Mouse (Mus musculus) liver (tissue): ENCODE measurements around the gene Calhm5.
A peak's percentile ranks its signal among the peaks of the same experiment; 100 is the strongest.

Source experiments
- DNase-seq: peaks from one replicate; pipeline ENCODE4 v3.0.0-alpha.2; 2020; ENCODE audit warnings: mixed read lengths

The Calhm5 gene

DNA sequence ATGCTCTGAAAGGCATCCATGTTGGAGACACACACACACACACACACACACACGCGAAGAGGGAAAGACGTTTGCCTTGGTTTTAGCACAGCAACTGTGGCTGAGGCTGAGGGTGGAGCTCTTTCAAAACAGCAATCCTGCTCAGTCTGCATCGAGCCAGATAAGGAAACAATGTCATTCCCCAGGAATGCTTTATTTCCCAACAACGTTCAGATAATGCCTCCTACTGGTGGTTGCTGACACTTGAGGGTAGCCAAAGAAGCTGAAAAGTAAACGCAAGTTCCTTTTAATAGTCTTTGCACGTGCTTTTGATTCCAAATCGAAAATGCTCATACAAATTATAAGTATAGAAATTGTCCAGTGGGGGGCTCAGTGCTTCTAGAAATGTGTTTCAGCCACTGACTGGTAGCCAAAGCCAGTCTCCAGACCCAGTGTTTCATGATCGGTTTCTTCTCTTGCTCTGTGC is at the start of gene Calhm5:
Gene Calhm5 (minus strand): TSS at position 102 of the 466 bp plus-strand sequence.
- peak; percentile 8 for DNase-seq

DNA sequence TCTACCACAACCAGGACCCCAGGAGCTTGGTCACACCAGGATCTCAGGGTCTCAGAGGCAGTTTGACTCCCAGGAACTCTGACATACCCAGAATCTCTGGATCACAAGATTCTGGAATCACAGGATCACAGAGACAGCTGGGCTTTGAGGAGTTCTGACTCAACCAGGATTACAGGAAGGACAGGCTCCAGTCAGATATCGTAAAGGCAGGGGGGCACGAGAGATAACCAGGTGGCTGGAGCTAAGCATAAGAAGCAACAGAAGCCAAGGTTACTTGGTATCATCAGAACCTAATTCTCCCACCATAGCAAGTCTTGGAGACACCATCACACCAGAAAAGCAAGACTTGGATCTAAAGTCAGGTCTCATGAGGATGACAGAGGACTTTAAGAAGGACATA is 45.4 kb upstream of the Calhm5 start:
- no peak for DNase-seq

DNA sequence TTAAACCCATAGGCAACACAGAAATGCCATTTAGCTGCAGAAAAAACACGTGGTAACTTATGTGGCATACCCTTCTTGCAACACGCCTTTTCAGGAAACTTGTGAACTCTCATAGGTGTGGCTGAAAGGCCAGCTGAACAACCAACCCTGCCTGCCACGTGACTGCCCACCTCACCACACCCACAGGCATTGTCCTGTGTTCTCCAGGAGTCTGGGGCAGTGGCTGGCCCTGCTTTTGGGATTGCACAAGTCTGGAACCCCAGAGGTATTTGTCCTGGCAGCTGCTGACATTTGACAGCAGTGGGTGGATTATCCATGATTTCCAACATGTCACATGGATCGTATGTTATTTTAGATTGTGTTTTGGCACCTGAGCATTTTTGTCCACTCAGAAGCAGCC is 43.4 kb upstream of the Calhm5 start:
- DNase-seq = no peak

DNA sequence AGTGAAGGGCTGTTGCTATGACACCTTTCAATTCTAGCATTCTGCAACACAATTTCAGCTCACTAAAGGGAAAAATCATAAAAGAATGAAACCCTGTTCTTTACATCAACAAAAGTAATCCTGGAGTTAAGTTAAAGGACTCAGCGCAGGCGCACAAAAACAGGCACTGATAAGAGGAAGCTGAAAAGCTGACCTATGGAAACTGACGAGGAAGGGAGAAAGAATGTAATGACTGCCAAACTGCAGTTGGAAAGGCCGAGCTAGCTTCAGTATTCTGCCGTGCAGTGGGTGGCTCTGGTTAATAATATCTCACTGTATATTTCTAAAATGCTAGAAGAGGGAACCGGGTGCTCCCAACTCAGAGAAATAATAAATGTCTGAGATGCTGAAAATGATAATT is 41.7 kb upstream of the Calhm5 start:
- DNase-seq = no peak

DNA sequence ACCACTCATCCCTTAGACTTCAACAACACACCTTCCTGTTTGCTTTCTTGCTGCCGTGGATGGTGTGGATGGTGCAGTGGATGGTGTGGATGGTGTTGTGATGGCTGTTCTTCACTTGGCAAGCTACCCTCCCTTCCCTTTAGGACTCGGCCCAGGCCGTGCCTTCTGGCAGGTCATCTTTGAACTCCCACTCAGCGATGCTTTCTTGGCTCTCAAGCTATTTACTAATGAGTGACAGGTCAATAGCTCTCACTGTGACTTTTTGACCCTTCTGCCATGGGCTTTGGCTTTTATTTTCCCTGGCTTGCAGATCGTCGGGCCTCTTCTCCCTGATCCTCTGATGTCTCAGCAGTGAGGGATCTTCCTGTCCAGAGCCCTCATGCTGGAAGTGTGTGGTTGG is 40.1 kb upstream of the Calhm5 start:
- no peak for DNase-seq

DNA sequence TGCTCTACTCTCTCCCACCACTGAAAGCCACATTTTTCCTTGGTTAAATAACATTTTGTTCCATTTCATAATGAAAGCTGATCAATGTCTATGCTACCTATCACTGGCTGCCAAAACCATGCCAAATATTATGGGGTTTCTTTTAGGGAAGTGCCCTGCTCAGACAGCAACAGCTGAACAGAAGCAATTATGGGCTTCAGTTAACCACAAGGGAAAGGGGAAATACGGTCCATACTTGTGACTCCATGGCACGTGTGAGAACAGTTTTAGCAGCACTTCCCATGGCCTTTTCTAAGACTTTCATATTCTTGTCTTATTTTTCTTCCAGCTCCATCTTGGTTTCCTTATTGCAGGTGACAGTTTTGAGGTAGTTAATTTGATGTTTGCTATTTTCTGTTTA is 35.0 kb upstream of the Calhm5 start:
- DNase-seq = no peak

DNA sequence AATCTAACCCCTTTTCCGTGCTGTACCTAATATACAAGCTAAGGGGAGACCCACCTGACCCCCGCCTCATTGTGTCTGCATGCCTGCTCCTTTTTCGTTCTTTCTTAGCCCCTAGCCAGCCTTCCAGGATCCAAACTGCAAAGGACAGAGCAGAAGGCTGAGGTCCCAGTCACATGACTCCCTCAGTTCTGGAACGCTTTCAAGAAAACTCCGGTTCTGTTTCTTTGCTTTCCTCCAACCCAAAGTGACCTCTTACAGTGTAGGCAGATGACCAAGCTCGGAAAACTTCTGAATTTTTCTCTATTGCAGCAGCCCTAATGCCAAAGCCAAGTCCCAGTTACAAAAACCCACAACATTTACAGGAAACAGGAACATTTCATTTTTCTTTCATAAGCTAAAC is 32.1 kb upstream of the Calhm5 start:
- no peak for DNase-seq

DNA sequence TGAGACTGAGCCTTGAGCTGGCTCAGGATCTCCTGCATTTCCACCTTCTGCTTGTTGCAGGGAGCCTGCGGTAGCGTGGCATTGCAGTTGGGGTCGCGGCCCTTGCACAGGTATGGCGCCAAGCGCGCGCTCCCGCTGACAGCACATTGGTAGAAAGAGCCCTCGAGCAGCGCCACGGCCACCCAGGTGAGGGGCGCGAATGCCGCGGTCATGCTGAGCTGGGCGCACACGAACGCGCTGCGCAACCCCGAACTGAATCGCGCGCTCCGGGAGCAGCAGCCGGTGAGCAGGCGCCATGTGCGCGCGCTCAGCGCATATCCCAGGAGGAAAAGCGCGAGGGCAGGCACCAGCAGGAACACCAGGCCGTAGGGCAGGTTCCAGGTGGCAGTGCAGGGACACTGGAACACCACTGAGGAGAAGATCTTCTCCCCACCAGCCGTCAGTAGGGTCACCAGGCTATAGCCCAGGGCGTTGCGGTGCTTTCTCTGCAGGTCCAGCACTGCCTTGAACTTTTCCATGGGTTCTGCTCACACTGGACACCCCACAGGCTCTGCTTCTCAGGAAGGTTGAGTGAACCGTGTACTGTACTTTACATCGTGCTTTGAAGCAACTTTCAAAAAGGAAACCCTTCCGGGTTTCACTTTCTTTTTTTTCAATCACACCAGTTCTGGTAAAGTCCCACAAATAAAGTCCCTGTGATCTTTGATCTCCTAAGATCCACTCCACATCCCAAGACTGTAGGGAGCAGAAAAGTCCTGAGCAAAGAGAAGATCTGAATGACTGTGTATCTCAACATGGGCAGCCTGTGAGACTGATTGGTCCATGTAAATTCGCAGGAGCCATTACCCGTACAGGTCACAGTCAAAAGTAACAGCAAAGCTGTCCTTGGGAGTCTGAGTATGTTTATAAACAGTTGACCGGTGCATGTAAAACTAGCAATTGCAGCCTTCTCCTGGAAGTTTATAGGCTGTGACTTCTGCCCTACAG is 31.4 kb upstream of the Calhm5 start, which contains the start of gene Calhm6:
Gene Calhm6 (minus strand): TSS at position 593 of the 987 bp plus-strand sequence.
- peak; percentile 24 for DNase-seq

DNA sequence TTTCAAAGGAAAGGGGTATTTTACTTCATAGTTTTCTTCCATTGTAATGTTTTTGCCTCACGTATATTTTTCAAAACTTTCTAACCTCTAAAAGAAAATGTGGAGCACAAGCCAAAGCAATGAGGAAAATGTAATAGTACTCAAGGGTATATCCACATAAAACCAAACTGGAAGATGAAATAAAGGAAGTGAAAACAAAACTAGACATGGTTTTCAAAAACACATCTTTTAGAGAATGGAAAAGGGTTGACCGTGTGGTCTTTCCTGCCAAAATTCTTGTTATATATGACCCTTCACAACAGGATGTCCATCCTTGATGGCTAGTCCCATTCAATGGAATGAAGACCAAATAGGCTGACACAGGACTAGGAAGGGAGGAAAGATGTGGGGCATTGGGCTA is 22.1 kb upstream of the Calhm5 start:
- DNase-seq = no peak

DNA sequence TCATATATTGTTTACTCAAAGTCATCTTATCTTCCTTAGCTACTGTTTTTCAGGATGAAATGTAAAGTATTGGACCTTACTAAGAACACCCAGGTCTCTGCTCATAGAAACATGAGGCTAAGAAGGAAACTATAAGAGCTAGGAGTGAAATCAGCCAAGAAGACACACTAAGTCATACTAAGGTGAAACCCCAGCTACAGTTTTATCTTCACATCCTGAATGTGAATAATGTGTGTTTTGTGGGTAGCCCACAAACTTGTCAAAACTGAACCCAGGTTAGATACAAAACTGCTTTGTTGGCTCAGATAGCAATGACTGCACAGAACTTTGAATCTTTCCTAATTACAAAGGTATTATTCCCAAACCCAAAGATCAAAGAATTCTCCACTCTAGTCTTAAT is 21.5 kb upstream of the Calhm5 start:
- DNase-seq = no peak

DNA sequence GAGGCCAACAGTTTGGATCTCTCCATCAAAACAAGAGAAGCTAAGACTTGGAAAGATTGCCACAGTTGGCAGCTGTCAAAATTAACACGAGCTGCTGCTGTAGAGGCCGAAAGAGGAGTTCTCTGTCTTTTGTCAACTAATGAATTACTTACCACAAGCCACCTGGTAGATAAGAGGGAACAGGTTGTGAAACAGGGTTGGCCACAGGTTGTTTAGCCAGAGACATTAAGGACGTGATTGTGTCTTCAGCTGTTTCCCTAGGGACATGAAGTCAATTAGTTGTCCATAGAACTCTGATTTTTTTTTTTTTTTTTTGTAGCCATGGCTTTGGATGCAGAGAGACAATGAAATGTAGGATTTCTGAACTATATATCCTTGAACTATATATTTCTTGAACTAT is 20.8 kb upstream of the Calhm5 start:
- DNase-seq = no peak

DNA sequence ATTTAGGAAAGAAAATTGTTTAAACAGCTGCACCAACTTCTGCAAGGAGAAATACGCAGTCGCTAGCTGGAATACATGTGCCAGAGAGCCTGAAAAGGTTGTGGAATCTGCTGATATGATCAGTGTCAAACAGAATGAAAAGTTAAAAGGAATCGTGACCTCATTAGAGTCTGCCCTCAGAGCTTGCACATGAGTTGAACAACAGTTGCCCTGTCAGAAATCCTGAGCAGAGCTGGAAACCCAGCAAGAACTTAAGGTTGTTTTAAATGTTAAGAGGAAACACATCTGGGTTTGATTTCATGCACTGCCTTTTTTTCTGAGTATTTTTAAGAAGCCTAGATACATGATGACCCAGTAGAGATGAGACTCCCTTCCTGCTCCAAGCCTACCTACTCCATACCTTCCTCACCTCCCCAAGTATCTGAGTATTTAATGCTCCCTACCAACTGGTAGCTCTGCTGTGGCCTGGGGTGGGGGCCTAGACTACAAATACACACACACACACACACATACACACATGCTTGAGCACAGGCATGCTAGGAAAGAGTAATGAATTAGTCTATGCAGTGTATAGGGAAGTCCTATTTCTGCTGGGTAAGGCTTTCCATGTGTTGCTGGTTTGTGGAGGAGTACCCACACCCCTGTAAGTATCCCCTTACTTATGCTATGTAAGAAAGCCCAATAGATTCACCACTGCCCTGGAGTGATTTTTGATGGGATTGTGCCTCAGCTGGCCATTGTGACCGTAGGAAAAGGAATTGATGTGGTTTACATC is 15.8 kb upstream of the Calhm5 start:
- no peak for DNase-seq

DNA sequence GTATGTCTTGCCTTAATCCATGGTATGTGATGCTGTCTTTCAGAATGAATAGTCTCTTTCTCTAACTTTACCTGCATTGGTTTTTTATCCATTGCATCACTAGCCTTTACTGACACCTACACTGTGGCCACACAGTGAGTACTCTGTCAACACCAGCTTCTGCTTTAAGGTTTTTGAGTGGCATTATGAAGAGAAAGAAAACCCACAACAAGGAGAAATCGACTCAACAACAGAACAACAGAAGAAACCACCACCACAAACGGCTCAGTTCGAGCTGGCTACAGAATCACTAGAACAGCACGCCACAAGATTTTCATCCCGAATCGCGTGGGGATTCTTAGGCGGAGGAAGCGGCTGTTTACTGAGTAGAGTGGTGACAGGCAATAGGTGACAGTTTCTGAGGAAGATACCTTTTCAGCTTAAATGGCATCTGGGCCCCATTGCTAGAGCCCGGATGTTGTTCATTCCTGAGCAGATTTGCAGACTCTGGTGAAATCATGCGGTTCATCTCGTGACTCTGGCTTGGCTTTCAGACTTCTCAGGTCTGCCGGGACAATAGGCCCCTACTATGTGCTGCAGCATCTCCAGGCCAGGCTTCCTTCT is 14.6 kb upstream of the Calhm5 start:
- DNase-seq = no peak

DNA sequence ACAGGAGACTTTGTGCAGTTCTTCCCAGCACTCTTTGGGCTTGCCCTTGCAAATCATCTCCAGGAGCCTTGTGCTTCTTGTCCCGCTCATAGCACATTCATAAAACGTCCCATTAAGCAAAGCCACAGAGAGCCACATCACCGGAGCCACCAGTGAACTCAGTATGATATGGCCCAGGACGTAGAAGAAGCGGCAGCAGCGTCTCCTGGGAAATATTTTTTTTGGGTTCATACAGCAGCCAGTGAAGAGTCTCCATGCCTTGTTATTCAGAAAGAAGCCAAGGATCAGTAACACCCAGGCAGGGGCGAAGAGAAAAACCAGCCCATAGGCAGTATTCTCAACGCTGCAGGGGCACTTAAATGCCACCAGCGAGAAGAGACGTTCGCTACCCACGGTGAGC is 355 bp downstream of the Calhm5 start:
- no peak for DNase-seq

DNA sequence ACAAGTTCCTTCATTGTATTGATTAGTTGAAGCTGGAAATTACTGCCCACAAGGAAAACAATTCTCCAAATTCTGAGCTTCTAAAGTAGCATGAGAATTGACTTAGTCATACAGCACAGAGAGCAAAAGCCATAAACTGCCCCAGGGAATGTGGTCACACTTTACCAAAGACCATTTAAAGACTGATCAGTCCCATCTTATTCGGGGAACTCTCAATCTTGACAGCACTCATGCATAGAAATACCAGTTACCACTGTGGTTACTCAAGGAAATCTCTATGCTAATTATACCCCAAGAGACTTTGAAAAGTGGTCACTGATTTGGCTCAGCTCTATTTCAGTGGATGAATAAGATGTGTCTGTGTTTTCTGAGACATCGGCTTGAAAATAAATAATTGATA is 1.2 kb downstream of the Calhm5 start:
- no peak for DNase-seq

DNA sequence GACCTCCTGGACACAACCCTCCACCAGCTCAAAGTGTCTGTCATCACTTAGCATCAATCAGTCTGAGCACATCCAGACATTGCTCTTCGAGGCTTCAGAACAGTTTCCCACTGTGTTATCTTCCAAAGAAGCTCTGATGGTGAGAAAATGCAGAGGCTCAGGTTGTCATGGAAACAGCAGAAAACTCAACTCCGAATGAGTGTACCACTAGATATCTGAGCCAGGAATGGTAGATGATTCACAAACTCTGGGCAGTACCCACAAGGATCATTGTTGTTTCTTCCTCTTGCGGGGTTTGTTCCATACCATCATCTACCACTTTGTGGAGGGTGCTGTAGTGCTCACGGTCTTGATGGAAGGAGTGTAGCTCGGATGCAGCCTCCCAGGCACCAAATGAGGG is 4.4 kb downstream of the Calhm5 start:
- DNase-seq = no peak

DNA sequence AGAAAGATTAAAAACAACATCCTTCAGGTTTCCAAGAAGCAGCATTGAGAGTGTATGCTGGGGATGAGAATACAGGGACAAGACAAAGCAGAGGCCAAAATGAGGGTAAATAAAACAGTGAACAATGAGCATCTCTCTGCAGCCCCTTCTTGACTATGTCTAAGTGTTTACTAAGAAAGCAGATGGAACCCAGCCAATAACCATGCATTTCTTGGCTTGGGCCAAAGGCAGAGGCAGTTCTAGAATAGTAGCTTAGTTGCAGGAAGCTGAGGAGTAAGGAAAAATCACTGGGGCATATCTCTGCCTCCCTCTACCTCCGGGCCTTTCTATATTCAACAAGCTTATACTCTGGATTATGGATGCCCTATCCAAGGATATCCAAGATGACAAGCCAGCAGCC is 5.8 kb downstream of the Calhm5 start:
- no peak for DNase-seq

DNA sequence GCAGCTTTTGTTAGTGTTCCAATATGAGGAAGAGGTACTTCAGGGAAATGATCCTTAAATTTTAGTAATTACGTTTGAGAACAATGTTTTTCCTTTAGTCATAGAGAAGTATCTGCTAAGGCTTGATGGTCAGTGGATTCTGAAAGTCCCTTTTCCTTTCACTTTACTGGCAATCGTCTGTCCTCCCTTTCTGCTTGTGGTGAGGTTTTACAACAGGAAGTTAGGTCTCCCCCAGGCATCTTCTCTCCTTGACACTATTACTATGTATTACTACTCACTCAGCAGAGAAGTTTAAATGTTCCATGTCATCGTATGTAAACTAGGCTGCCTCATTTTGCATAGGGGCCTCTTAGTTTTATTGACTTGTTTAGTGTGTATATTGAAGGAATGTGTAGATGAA is 6.8 kb downstream of the Calhm5 start:
- no peak for DNase-seq

DNA sequence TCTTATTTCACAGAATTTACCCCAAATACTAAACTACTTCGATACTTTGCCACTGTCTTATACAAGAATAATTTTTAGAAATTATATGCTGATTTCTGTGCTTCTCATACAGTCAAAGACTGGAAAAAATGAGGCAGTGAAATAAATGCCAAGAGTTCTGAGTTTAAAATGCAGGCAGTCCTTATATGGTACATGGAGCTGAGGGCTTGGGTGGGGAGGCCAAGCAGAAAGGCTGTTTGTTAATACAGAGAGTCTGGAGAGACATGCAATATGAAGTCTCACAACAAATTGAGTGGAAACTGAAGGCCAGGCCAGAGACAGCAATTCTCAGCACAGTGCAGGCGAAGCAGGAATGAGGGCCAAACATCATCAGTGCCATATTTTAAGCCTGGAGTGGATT is 7.8 kb downstream of the Calhm5 start:
- DNase-seq = no peak

DNA sequence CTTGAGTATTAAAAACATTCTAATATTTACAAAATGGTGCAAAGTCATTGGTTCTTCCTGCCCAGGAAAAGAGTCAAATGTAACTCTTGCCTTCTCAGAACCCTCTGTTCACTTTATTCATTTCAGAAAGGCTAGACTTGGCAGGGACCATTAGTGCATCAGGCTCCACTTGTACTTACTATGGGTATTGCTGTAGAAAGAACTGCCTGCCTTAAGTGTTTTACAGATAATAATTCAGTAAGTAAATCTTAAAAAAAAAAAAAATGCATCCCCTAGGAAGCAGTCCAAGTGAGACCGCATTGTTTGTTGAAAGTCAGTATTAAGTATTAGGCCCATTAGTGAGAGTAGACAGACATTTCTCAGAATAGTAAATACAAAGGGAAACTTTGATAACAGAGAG is 9.8 kb downstream of the Calhm5 start:
- no peak for DNase-seq

DNA sequence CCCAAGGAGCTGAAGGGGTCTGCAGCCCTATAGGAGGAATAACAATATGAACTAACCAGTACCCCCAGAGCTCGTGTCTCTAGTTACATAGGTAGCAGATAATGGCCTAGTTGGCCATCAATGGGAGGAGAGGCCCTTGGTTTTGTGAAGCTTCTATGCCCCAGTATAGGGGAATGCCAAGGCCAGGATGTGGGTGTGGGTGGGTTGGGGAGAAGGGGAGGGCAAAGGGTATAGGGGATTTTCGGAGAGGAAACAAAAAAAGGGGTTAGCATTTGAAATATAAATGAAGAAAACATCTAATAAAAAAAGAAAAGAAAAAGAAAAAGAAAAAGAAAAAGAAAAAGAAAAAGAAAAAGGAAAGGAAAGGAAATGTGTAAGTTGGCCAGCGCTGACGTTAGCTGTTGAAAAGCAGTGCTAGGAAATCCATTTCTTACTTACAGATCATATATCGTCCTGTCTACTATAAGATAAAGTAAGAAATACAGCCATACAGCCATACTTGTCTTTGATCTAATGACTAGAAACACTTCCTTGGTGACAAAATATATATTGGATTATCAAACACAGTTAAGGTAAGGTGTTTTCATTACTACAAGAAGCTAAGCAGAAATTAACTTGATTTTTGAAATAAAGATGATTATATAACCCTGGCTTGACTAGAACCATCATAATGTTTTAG is 21.7 kb downstream of the Calhm5 start:
- no peak for DNase-seq

DNA sequence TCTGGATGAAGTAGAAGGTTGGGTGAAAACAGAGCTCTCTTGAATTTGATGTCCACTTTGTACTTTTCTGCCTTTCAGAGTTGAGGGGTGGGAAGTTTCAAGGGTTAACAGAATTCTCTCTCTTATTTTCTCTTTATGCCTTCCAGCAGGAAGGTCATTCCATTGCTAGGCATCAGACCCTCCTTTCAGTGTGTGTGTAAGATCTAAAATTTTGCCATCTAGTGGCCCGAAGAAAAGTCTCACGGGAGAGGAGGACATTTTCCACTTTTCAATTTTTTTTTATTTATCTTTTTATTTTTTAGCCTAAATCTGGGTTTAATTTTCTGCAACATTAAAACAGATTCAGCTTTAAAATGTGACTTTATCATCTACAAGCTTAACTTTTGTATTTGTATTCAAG is 24.7 kb downstream of the Calhm5 start:
- DNase-seq = no peak

DNA sequence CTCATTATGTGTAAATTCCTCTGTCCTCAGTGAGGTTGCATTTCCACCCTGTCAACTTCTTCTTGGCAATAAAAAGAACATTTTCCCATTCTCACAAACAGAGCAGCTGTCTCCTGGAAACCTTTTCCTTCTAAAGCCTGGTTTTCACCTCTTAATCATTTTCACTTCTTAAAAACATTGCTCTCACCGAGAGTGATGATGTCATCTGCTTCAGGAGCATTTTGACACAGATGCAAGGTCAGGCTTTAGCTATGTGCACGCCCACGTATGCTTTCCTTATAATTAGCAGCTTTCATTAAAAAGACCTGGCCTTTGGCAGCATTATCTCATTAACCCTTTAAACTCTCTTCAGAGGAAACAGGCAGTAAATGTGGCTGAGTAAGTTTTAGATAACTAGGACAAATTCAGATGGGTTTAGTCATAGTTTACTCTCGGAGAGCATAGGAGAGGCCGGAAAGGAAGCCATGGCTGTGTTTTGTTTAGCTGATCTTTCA is 25.3 kb downstream of the Calhm5 start:
- no peak for DNase-seq
